Mouse (Mus musculus): ENCODE measurements around the gene Gna15. TPM values are rescaled to one million over a fixed set of nuclear protein-coding genes. Genes with fewer than 3 reads are reported as not detected.

Gna15 gene
- polyA plus RNA-seq, 1 experiment from 2014 or later = 1.00 TPM

- H3K27ac ChIP-seq = no peak overlapping the region
- H3K36me3 ChIP-seq = peaks cover 44% of the 10 kb centered on the region
- peaks cover 10% of the 10 kb centered on the region; the same call in 1 of the 2 replicates for H3K4me1 ChIP-seq
- 67% methylated on average over 7 of the region's 7 CpGs for WGBS
- peaks cover 24% of the 10 kb centered on the region for H3K27me3 ChIP-seq
- H3K9ac ChIP-seq = no peak overlapping the region
- H3K9me3 ChIP-seq (replicated peaks) = no peaks in the 10 kb centered on the region
- no peak overlapping the region for H3K4me2 ChIP-seq
- H3K4me3 ChIP-seq (replicated peaks) = no peak overlapping the region
- ATAC-seq (replicated peaks; ENCODE audit: low FRiP score) = no peak
Measured at GRCm38 (mm10) chr10:81485479-81486018, 38.5 kb downstream of the Gna15 start.

DNA sequence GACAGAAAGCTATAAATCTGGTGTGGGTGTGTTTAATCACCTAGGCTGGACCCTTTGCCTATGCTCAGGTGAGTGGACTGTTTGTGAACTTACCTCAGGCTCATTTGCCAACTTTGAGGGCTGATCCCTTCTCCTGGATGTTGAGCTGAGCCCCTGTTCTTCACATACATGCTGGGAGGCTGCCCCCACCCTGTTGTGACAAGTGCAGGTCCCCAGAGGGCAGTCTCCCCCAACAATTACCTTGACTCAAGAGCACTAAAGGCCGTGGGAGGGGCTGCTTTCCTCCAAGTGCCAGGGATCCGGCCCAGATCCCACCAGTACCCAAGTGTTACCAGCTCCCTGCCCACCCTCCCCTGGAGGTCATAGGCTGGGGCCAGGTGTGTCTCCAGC lies 39.0 kb downstream of the Gna15 start:
- peaks cover 10% of the 10 kb centered on the region; the same call in 1 of the 2 replicates for H3K4me1 ChIP-seq
- H3K27me3 ChIP-seq = peaks cover 29% of the 10 kb centered on the region
- H3K4me3 ChIP-seq (replicated peaks) = no peak overlapping the region
- H3K9ac ChIP-seq = no peak overlapping the region
- peaks cover 39% of the 10 kb centered on the region for H3K36me3 ChIP-seq
- WGBS = 24% methylated on average over 2 of the region's 2 CpGs
- H3K9me3 ChIP-seq (replicated peaks) = no peaks in the 10 kb centered on the region
- H3K4me2 ChIP-seq = no peak overlapping the region
- H3K27ac ChIP-seq = no peak overlapping the region
- no peak for ATAC-seq (replicated peaks; ENCODE audit: low FRiP score)

DNA sequence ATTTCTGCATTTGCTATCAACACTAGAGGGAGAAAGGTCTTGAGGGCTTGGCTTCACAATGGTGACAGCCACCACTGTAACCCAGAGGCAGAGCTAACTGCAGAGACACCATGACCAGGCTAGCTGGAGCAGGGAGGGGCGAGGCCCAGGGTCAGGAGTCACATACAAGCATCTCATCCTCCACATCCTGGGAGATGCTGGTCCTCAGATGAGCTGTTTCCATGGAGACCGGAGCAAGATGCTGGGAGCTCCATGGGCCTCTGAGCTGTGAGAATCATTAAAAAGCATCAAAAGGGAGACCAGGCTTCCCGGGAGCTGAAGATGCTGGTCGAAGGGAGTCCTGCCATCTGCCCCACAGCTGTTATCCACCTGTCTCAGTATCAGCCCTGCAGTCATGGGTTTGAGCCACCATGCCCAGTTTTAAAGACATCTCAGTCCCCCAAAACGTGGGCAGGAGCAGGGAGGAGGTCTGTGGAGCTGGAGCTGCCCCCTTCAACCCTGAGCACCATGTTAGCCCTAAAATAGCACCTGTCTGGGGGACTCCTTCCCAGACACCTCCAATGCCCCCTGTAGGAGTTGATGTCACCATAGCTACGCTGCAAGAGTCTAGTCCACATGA lies 39.5 kb downstream of the Gna15 start:
- Histone ChIP-seq H3K27me3 (peaks cover 32% of the 10 kb centered on the region), H3K36me3 (peaks cover 34% of the 10 kb centered on the region), H3K27ac (no peak overlapping the region), H3K4me1 (peaks cover 10% of the 10 kb centered on the region; the same call in 1 of the 2 replicates), H3K4me2 (no peak overlapping the region), H3K4me3 (replicated peaks) (no peak overlapping the region), H3K9me3 (replicated peaks) (no peaks in the 10 kb centered on the region), H3K9ac (no peak overlapping the region)
- 54% methylated on average over 6 of the region's 6 CpGs for WGBS
- ATAC-seq (replicated peaks; ENCODE audit: low FRiP score) = no peak

DNA sequence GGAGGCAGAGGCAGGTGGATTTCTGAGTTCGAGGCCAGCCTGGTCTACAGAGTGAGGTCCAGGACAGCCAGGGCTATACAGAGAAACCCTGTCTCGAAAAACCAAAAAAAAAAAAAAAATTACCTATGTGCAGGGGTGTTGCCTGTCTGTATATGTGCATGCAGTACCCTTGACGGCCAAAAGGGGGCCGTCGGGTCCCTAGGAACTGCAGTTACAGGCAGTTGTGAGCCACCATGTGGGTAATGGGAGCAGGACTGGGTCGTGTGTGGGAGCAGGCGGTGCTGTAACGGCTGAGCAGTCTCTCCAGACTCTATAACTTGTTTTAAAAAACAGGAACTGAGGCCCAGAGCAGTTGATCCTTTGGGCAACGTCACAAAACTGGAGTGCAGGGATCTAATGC lies 40.0 kb downstream of the Gna15 start:
- WGBS = 23% methylated on average over 9 of the region's 9 CpGs

GRCm38 (mm10) chr10:81482533-81482889 lies 41.5 kb downstream of the Gna15 start, which contains the start of gene Celf5:
Gene Celf5, minus strand, starts transcription at chr10:81482709.
- ATAC-seq (replicated peaks; ENCODE audit: low FRiP score) = 0 out of 2 replicates have a peak, but pooled peaks have one; percentile 34
- 0% methylated on average over 36 of the region's 36 CpGs for WGBS
- peak within 1 kb of the TSS; percentile 49 for H3K4me3 ChIP-seq (replicated peaks)
- H3K27ac ChIP-seq = no peak within 1 kb of the TSS
- H3K9ac ChIP-seq = peak within 1 kb of the TSS; percentile 38; the same call in 1 of the 2 replicates
- peaks cover 14% of the 10 kb centered on the region for H3K36me3 ChIP-seq
- no peaks in the 10 kb centered on the region for H3K9me3 ChIP-seq (replicated peaks)
- peaks cover 11% of the 10 kb centered on the region; the same call in 1 of the 2 replicates for H3K4me1 ChIP-seq
- H3K4me2 ChIP-seq = peak within 1 kb of the TSS; percentile 88
- peaks cover 40% of the 10 kb centered on the region for H3K27me3 ChIP-seq

More for the DNA sequence above, 40.0 kb downstream of the Gna15 start:
- no peak overlapping the region for H3K4me3 ChIP-seq (replicated peaks)
- no peaks in the 10 kb centered on the region for H3K9me3 ChIP-seq (replicated peaks)
- H3K27me3 ChIP-seq = peaks cover 32% of the 10 kb centered on the region
- no peak for ATAC-seq (replicated peaks; ENCODE audit: low FRiP score)
- H3K27ac ChIP-seq = no peak overlapping the region
- H3K4me2 ChIP-seq = no peak overlapping the region
- H3K36me3 ChIP-seq = peaks cover 28% of the 10 kb centered on the region
- H3K9ac ChIP-seq = no peak overlapping the region
- H3K4me1 ChIP-seq = peaks cover 10% of the 10 kb centered on the region; the same call in 1 of the 2 replicates

- Histone ChIP-seq H3K27ac (no peak overlapping the region), H3K4me2 (peak overlapping the region; percentile 88), H3K36me3 (peaks cover 7% of the 10 kb centered on the region), H3K4me1 (peaks cover 14% of the 10 kb centered on the region), H3K9me3 (replicated peaks) (no peaks in the 10 kb centered on the region), H3K4me3 (replicated peaks) (peak overlapping the region; percentile 49), H3K9ac (peak overlapping the region; percentile 38; the same call in 1 of the 2 replicates), H3K27me3 (peaks cover 47% of the 10 kb centered on the region)
- WGBS = 3% methylated on average over 35 of the region's 35 CpGs
- ATAC-seq (replicated peaks; ENCODE audit: low FRiP score) = no peak
Measured at GRCm38 (mm10) chr10:81481605-81482532, 42.2 kb downstream of the Gna15 start.

- WGBS = 81% methylated on average over 10 of the region's 10 CpGs
- H3K36me3 ChIP-seq = no peaks in the 10 kb centered on the region
- peaks cover 80% of the 10 kb centered on the region for H3K27me3 ChIP-seq
- H3K9ac ChIP-seq = no peak overlapping the region
- no peak for ATAC-seq (replicated peaks; ENCODE audit: low FRiP score)
- no peak overlapping the region for H3K4me2 ChIP-seq
- no peaks in the 10 kb centered on the region for H3K9me3 ChIP-seq (replicated peaks)
- no peak overlapping the region for H3K27ac ChIP-seq
- peaks cover 9% of the 10 kb centered on the region for H3K4me1 ChIP-seq
- no peak overlapping the region for H3K4me3 ChIP-seq (replicated peaks)
Measured at GRCm38 (mm10) chr10:81474461-81474860, 49.6 kb downstream of the Gna15 start.

DNA sequence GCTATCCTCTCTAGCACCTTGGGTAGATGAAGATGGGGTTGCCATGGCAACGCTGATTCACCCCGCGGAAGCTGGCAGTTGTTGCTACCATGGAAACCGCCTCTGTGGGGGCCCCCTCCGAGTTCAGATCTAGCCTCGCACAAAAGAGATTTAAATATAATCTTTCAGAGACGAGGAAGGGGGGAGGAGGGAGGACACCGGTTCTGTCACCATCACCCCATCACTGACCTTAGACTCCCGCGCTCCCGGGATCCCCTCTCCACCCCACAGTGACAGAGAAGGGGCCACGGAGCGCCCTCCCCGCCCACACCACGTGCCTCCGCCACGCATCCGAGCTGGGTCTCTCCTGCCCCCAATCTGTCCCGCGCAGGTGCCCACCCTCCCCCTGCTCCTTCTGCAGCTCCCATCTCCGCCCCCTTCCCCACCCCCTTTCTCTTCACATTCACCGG lies 51.0 kb downstream of the Gna15 start:
- H3K4me1 ChIP-seq = peaks cover 9% of the 10 kb centered on the region
- no peak overlapping the region for H3K4me3 ChIP-seq (replicated peaks)
- WGBS = 1% methylated on average over 22 of the region's 22 CpGs
- H3K4me2 ChIP-seq = no peak overlapping the region
- H3K9ac ChIP-seq = no peak overlapping the region
- no peaks in the 10 kb centered on the region for H3K9me3 ChIP-seq (replicated peaks)
- no peaks in the 10 kb centered on the region for H3K36me3 ChIP-seq
- no peak overlapping the region for H3K27ac ChIP-seq
- ATAC-seq (replicated peaks; ENCODE audit: low FRiP score) = no peak
- H3K27me3 ChIP-seq = peaks cover 88% of the 10 kb centered on the region

GRCm38 (mm10) chr10:81472403-81473002 lies 51.5 kb downstream of the Gna15 start:
- Histone ChIP-seq H3K4me1 (peaks cover 8% of the 10 kb centered on the region), H3K27me3 (peaks cover 87% of the 10 kb centered on the region), H3K9ac (no peak overlapping the region), H3K27ac (no peak overlapping the region), H3K36me3 (no peaks in the 10 kb centered on the region), H3K9me3 (replicated peaks) (no peaks in the 10 kb centered on the region), H3K4me3 (replicated peaks) (no peak overlapping the region), H3K4me2 (no peak overlapping the region)
- no peak for ATAC-seq (replicated peaks; ENCODE audit: low FRiP score)
- 6% methylated on average over 18 of the region's 18 CpGs for WGBS

DNA sequence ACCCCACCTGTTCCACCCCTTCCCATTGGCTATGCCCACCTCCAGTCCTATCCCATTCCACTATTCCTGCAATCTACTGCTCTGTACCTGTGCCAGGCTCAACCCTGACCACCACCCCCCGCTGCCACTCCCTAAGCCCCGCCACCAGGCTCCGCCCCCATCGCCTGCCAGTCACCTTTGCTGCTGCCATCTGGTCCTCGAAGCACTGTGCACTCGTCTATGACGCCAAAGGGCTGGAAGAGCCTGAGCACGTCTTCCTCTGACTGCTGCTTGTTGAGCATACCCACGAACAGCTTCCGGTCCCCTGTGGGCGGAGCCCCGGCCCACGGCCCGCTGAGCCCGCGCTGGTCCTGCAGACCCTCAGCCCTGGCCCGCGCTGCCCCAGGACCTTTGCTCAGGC lies 53.6 kb downstream of the Gna15 start:
- Histone ChIP-seq H3K9me3 (replicated peaks) (no peaks in the 10 kb centered on the region), H3K27me3 (peaks cover 89% of the 10 kb centered on the region), H3K4me3 (replicated peaks) (no peak overlapping the region), H3K27ac (no peak overlapping the region), H3K4me2 (no peak overlapping the region), H3K4me1 (peaks cover 5% of the 10 kb centered on the region; the same call in 1 of the 2 replicates), H3K9ac (no peak overlapping the region), H3K36me3 (no peaks in the 10 kb centered on the region)
- 45% methylated on average over 18 of the region's 18 CpGs for WGBS
- ATAC-seq (replicated peaks; ENCODE audit: low FRiP score) = no peak

DNA sequence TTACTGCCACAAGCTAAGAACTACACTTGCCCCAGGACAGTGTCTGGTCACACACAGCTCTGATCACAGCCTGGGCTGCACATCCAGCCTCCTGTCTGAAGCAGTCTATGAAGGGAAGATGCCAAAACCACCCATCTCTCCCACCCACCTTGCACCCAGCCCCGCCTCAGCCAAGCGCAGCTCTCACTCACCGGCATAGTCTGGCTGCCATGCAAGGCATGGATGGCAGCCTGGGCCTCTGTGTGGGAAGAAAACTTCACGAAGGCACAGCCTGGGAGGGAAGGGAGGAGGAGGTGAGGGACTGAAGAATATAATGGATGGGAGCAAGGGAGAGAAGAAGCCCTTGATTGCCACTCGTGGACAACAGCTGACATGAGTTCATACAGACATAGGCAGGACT lies 54.8 kb downstream of the Gna15 start:
- H3K9me3 ChIP-seq (replicated peaks) = no peaks in the 10 kb centered on the region
- 83% methylated on average over 5 of the region's 5 CpGs for WGBS
- peaks cover 16% of the 10 kb centered on the region for H3K4me1 ChIP-seq
- H3K4me3 ChIP-seq (replicated peaks) = no peak overlapping the region
- no peak overlapping the region for H3K9ac ChIP-seq
- no peaks in the 10 kb centered on the region for H3K36me3 ChIP-seq
- no peak for ATAC-seq (replicated peaks; ENCODE audit: low FRiP score)
- H3K4me2 ChIP-seq = no peak overlapping the region
- peaks cover 89% of the 10 kb centered on the region for H3K27me3 ChIP-seq
- no peak overlapping the region for H3K27ac ChIP-seq

Data from kidney, embryonic 15.5 days (tissue).